Mouse (Mus musculus) thymus, postnatal 36 days (tissue): ENCODE data around the gene Hsdl2.

ENCODE experiments used
- DNase-seq, 2 experiments: peaks; one replicate each; pipeline ENCODE4 v3.0.0; 2022; ENCODE audit warnings: mixed read lengths in 2 of 2

Hsdl2 gene

GRCm38 (mm10) chr4:59628255-59628654, 46.9 kb downstream of the Hsdl2 start:
- no peak for DNase-seq

- DNase-seq = no peak
These were observed 47.9 kb downstream of the Hsdl2 start for GRCm38 (mm10) chr4:59629076-59629874.

GRCm38 (mm10) chr4:59630122-59630521, 48.8 kb downstream of the Hsdl2 start:
- DNase-seq = no peak

- no peak for DNase-seq
These were observed 53.2 kb downstream of the Hsdl2 start for GRCm38 (mm10) chr4:59634532-59634931.

- no peak for DNase-seq
These were observed 57.8 kb downstream of the Hsdl2 start for GRCm38 (mm10) chr4:59639163-59639562.

GRCm38 (mm10) chr4:59640720-59641119, 59.4 kb downstream of the Hsdl2 start:
- DNase-seq = no peak

- DNase-seq = no peak
These were observed 60.7 kb downstream of the Hsdl2 start for GRCm38 (mm10) chr4:59642039-59642438.

- no peak for DNase-seq
These were observed 61.3 kb downstream of the Hsdl2 start for GRCm38 (mm10) chr4:59642657-59643056.

GRCm38 (mm10) chr4:59644431-59644830, 63.1 kb downstream of the Hsdl2 start:
- DNase-seq = no peak

GRCm38 (mm10) chr4:59644992-59645391, 63.6 kb downstream of the Hsdl2 start:
- no peak for DNase-seq

GRCm38 (mm10) chr4:59645610-59646009, 64.2 kb downstream of the Hsdl2 start:
- DNase-seq = no peak

- DNase-seq = no peak
These were observed 64.8 kb downstream of the Hsdl2 start for GRCm38 (mm10) chr4:59646020-59646696.

GRCm38 (mm10) chr4:59649119-59649518, 67.8 kb downstream of the Hsdl2 start:
- no peak for DNase-seq

GRCm38 (mm10) chr4:59652166-59652681, 70.9 kb downstream of the Hsdl2 start:
- no peak for DNase-seq

- DNase-seq = no peak
These were observed 74.8 kb downstream of the Hsdl2 start for GRCm38 (mm10) chr4:59656061-59656642.

GRCm38 (mm10) chr4:59662163-59662562, 80.8 kb downstream of the Hsdl2 start:
- DNase-seq = no peak

- DNase-seq = no peak
These were observed 82.1 kb downstream of the Hsdl2 start for GRCm38 (mm10) chr4:59663451-59663850.

GRCm38 (mm10) chr4:59666550-59667317, 85.4 kb downstream of the Hsdl2 start:
- no peak for DNase-seq

- DNase-seq = no peak
These were observed 86.7 kb downstream of the Hsdl2 start for GRCm38 (mm10) chr4:59668050-59668449.
